Mouse (Mus musculus) kidney, postnatal 10 days (tissue): ENCODE measurements around the gene Gm49320.

Experiments used
- DNase-seq: peaks from one replicate; pipeline ENCODE4 v3.0.0; 2021; ENCODE audit warnings: mixed read lengths

Gene Gm49320

DNA sequence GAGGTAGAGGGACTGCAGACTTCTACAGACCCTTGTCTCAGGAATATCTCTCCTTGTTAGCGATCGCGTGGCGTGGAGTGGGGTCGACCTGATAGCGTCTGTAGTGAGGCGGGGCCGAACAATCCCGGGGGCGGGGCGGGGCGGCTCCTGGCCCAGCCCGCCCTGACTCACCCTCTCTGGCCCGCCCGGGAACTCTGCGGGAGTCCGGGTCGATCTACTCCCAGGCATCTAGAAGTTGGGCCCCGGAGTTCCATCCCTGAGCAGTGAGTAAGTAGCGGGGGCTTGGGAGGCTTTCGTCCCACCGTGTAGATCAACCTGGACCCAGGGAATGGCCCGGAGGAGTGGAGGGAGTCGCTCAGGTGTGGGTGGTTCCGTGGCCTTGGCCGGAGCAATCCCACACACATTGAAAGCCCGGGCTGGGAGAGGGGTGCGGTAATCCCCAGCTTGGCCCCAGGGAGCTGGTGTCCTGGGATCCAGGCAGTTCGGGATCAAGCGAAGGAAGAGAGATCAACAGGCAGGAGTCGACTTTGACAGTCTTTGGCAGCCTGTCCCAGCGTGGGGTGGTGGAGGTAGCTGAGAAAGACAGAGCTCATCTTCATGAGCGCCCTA is 11.8 kb upstream of the Gm49320 start, which contains the start of gene Lrrc8e:
Gene Lrrc8e (plus strand): TSS at position 89 of the 609 bp plus-strand sequence.
- DNase-seq: peak; percentile 48

DNA sequence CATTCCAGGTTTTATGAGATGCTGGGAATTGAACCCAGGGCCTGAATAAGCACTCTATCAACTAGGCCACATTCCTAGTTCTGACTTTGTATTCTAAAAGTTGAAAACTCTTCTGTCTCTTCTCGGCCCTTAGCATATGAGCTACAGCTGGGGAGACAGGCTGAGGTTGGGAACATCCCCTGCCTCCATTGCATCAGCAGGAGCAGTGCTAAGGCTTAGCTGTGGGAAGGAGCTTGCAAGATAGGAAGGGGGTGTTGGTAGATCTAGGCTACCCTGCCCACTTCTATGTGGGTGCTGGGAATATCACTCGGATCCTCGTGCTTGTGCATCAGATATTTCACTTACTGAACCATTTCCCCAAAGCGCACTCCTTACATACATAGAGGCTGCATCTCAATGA is 10.7 kb upstream of the Gm49320 start:
- no peak for DNase-seq

DNA sequence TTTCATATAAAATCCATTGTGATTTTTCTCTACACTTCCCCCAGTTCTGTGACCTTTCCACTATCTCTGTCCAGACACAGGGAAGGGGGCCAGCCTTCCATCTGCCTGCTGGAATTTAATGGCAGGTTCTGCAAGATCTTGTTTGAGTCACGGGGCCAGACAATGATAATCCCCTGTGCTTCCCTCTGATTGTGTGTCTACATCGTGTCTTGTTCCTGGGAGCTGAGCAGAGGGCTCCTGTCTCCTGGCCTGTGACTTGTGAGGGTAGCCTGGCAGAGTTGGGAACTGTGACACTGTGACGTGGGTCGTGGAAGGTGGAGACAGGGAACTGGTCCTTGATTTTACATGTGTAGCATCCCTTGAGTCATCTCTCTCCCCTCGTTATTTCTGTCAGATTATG is 8.9 kb upstream of the Gm49320 start:
- no peak for DNase-seq

DNA sequence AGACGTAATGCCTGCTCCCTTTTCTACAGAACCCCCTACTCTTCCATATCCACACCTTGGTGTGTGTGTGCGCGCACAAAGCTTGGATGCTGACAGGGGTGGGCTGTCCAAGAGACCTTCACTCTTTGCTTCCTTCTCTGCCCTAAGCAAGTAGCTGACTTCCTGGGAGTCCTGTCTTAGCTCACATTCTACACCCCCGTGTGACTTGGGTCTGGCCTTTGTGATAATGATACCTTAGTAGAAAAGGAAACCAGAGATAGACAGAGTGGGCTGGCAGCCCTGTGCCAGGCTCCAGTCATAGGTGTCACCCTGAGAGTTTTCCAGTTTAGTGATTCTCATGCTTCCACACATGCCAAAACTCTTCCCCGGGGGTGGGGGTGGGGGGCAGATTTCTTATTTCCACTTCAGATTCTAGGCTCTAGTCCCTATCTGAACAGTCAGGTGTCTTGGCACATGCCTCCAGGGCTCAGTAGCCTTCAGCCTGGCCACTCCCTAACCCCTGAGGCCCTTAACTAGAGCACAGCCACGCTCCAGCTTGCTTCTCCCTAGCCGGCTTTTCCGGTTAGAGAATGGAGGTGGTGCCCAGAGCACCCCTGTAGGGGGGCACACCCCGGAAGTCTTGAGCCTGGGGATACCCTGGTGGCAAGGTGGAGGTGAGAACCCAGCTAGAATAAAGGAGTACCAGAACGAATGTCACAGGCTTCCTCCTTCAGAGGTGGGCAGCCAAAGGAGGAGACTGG is 7.9 kb upstream of the Gm49320 start:
- no peak for DNase-seq

DNA sequence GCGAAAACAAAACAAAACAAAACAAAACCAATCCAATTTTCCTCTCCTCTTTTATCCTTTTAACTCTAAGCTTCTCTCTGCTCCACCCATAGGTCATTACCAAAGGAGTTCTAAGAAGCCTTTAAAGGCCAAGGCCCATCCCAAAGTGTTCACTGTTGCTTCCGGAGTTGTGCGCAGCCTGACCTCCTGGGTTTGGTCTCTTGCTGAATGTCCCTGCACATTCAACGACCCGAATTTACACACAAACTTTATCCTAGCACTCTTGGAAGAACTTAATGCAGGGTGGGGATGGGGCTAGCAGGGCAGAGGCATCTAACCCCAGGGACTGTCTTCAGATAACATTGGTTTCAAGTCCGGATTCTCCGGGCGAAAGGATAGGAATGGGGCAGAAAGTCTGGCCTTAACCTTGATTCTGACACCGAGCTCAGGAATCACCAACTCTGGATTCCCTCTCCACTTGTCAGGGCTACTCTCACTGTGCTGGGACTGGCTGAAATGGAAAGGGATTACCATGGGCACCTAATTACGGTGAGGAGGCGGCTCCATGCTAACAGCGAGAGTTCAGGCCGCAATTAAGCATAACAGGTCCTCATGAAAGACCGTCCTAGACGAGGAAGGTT is 741 bp upstream of the Gm49320 start:
- peak; percentile 45 for DNase-seq

DNA sequence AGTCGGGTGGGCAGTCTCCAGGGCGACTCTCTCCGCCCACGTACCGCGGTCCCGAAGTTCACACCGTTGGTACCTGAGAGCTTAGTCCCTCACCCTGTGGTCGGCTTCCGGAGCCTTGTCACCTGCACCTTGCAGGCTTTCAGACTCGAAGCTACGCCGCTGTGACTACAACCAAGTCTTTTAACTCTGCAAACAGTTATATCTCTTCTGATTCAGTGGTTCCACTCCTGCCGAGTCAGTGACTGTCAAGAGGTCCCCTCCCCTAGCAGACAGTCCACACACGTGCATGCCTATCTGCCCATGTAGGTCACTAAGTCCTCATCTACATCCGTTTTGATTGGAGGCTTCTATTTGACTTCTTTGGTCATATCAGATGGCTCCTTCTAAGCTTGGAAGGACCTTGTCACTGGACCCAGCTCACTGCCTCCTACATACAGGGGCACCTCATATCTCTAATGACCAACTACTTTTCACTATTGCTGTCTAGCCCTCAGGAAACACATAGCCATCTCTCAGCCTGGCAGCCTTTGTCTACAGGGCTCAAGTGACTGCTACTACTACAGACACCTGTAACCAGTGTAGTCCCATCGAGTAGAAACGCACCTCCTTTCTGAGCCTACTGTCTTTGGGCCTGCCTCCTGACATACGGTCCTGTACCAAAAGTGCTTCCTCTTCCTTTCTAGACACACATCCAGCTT is 677 bp downstream of the Gm49320 start:
- DNase-seq: no peak

DNA sequence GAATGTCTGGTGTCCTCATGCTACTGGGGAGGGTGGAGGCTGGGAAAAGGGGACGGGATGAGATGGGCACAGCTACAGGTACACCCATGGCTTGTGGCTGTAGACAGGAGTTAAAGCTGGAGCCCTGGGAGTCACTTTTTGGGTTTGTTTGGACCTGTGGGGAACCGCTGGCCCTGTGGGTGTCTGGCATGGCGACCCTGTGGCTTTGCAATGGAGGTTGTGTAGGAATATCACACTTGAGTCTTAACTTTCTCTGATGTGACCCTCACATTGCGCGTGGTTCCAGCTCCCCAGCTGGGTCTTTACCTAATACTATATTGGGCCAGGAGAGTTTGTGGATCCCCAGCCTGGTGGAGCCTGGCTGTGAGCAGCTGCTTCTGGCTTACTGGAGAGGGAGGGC is 6.4 kb downstream of the Gm49320 start:
- no peak for DNase-seq

DNA sequence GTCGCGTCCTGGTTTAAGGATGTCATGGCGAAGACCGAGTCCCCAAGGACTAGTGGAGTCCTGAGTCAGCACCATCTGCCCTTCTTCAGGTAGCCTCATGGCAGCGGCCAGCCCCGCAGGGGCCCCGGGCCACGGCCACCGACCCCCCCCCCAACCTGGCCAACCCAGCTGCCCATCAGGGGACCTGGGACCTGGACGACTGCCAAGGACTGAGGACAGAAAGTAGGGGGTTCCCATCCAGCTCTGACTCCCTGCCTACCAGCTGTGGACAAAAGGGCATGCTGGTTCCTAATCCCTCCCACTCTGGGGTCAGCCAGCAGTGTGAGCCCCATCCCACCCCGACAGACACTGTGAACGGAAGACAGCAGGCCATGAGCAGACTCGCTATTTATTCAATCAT is 7.1 kb downstream of the Gm49320 start:
- no peak for DNase-seq

DNA sequence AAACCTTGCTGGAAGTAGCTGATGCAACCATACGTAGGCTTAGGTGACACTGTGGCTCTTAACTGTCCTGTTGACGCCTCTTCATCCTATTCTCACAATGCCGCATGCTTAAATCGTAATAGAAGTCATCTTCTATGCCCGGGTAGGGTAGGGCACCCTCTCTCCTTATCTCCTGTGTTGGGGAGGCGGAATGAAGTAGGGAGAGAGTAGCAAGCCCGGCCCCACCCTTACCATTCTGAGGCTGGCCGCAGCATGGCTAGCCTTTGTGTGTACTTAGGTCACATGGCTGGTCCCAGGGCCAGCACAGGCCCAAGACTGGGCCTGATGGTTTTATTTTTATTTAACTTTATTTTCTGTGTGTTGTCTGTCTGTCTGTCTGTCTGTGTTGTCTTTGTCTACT is 8.6 kb downstream of the Gm49320 start:
- DNase-seq: no peak

DNA sequence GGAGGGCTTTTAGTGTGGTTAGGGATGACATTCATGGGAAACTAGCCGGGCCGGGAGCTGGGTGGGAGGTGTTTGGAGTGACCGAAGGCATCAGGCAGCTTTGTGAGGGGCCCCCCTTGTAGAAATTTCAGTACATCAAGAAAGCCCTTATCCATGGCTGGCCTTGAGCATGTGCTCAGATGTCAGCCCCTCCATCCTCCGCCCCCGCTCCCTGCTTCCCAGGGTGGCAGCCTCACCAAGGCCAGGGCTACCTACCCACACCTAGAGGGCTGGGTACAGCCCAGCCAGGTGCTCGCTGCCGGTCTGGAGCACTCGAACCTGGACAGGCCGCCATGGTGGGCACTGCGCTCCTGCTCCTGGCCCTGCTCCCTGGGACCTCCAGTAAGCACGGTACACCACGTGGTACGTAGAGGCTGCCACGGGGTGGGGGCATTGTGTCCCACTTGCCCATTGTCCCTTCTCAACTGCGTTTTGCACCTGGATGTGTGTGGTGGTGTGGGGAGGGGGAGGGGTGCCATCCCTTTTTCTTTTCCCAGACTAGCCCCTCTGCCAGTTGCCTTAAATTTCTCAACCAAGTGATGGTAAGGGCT is 9.4 kb downstream of the Gm49320 start, which contains the start of gene Tgfbr3l:
Gene Tgfbr3l (plus strand): TSS at position 264 of the 590 bp plus-strand sequence.
- no peak for DNase-seq

DNA sequence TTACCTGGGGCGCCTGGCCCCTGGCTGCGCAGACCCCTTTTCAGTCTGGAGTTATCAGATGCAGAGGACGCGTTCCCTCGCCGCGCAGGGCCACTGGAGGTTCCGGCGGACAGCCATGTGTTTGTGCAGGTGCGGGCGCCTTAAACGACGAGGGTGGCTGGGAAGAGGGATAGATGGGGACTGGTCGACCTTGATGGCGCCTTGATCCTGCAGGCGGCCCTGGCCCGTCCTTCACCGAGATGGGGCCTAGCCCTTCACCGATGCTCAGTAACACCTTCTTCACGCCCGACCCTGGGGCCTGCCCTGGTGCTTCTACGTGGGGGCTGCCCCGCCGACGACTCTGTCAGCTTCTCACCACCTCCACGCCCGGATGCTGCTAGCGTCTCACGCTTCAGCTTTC is 10.5 kb downstream of the Gm49320 start:
- DNase-seq: peak; percentile 63

DNA sequence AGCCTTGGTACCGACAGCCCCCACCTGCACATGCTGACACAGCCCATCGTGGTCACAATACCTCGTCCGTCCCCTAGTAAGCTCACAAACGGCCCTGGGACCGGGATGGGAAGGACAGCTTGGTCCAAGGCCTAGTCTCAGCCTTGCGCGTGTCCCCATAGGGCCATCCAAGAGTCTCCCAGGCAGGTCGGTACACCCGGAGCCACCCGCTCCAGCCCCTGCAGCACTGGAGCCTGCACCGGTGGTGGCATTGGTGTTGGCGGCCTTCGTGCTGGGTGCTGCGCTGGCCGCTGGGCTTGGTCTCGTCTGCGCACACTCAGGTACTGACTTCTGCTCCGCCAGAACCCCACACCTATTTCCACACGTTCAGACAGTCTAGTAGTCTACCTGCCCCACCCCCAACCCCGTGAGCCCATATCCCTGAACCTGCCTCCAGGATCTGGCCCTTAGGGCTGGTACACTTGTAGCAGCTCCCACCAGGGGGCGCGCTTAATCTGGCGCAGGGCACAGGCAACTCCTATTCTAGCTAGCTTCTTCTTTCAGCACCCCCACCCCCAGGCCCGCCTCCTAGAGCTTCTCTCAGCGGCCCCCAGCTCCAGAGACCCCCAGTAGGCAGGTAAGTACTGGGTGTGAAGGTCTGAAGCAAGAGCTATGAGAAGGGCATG is 11.8 kb downstream of the Gm49320 start:
- DNase-seq: peak; percentile 92

DNA sequence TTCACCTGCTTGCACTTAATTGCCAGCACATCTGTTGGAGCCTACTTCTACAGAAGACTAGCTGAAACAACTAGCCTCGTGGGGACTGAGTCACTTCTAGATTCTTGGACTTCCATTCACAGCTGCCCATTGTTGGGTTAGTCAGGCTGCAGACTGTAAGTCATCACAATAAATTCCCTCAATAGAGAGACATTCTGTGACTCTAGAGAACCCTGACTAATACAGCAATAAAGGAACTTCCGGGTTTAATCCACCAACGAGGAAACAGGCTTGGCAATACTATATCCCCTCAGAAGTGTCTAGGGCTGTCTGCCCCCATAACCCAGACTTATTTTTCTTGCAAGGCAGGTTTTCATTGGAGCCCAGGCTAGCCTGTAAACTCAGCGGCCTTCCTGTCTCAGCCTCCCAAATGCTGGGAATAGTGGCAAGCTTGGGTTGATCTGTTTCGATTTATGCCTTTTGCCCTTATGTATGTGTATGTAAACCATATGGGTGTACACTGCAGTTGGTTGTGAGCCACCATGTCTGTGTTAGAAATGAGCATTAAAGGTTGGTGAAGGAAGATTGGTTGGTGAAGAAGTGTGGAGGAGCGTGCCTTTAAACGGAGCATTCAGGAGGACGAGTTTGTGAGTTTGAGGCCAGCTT is 13.6 kb downstream of the Gm49320 start:
- no peak for DNase-seq

DNA sequence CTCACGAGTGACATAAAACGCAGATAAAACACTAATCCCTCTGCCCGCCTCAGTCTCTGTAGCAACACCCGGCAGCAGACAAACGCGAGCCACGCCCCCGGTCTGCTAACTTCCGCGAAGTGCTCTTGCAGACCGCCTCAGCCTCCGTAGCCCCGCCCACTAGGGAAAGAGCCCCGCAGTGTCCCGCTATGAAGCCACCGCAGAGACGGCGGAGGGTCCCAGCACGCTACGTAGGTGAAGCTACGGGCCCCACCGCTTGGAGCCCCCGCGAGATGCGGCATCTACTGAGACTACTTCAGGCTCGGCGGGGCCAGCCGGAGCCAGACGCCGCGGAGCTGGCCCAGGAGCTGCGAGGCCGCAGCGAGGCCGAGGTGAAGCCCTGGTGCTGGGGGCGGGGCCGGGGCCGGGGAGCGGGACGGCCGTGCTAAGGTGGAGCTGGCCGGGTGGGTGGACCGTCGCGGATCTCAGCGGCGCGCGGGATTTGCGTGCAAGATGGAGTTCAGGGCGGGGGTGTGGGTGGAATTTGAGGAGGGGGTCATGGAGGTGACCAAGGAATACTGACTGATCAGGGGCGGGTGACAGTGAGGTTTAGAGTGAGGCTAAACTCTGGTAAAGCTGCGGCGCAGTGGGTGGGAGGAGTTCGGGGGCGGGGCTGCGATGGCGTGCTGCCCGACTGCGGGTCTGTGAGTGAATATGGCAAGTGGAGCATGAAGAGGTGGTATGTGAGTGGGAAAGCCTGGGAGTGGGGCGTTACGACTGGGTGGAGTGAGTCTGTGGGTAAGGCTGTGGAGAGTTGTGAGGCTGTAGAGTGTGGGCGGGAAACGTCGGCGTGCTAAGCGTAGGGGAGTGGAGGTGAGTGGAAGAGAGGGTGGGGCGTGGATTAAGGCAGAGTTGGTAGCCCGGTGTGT is 14.5 kb downstream of the Gm49320 start, which contains the start of gene Snapc2:
Gene Snapc2 (plus strand): TSS at position 147 of the 908 bp plus-strand sequence.
- DNase-seq: peak; percentile 99

DNA sequence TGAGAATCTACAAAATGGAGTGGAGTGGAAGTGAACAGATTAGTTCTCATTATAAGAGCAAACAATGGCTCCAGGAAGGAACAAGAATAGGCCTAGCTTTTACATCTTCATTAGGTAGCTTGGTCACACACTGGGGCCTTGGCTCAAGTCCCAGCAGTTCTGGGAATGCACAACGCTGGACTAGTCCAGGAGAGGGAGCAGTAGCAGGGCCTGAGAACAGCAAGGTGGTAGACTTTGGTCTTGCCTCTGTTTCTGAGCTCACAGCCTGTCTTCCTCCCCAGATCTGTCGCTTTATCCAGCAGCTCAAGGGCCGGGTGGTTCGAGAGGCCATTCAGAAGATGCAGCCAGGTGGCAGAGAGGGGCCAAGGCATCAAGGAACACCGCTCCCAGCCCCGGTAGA is 15.3 kb downstream of the Gm49320 start:
- DNase-seq: peak; percentile 81

DNA sequence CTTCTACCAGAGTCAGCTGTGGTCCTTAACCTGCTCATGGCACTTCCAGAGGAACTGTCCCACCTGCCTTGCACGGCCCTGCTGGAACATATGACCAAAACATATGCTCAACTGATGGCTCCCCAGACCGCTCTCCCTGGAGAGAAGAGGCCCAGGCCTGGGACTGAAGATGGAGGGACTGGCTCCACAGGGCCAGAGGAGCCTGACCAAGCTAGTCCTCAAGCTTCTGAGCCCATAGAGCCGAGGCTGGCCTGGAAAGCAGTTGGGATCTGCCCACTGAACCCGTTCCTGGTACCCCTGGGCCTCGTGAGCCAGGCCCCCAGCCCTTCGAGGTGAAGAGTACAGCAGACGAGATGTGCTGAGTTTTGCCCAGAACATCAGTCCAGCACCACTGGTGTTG is 16.8 kb downstream of the Gm49320 start:
- DNase-seq: peak; percentile 4

DNA sequence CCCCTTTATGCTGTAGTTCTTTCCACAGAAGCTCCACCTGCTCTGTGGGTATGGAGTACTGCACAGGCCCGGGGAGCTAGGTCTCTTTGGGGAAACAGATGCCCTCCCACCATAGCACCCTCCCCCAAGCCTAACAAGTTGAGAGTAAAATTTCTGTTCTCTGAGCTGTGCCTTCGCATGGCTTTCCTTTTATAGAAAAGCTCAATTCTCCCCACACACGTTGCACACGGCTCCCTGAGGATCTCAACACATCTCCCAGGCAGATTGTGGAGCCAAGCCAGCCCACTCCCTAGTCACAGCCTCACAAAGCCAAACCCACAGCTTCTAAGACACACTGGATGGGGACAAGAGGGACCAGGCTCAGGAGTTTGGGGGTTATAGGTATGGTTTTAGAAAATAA is 18.2 kb downstream of the Gm49320 start:
- peak; percentile 12 for DNase-seq

DNA sequence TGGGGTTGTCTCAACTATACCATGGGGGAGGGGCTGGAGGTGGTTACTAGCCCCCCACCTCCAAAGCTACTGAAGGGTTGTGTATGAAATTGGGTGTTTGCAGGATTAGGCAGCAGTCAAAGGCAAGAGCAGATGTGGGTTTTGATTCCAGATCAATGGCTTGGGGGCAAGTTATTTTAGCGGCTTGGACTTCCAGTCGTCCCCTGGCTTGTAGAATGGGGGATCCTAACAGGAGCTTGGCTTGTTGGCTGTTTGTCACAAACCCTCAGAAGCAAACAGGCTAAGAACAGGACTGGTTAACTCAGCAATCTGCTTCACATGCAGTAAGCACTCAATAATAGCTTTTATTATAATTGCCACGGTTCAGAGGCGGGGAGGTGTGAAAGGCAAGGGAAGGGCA is 18.7 kb downstream of the Gm49320 start:
- DNase-seq: no peak

DNA sequence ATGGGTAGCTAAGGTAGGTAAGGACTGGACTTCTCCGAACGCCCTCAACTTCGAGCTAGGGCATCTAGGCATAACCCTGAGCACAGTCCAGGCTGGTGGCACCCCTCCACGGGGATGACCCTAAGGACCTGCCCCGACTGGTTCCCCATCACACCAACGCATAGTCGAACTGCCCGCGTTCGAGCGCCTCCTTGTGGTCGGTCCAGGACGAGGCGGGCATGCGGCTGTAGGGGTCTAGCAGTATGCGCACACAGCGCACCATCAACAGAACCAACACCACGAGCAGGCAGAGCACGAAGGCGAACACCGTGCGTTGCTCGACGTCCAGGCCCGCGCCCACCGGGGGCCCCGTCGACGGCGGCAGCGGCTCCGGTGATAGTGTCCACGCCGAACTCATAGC is 19.6 kb downstream of the Gm49320 start:
- DNase-seq: peak; percentile 87

DNA sequence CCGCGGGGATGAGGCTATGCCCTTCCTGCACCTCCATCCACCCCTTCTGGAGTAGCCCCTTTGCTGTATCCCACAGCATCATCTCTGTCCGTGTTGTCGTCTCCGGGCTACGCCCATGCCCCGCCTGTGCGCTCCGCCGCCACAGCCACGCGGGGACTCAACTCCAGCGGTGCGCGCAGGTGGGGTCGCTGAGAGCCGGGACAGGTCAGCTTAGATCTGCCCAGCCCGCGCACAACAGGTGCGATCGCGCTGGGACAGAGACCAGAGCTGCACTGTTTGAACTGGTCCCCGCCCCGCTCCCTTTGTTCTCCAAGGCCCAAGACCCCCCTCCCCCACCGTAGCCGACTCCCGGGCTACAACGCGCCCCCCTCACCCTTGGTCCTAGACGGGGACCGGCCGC is 20.0 kb downstream of the Gm49320 start:
- no peak for DNase-seq
